Mouse (Mus musculus) embryonic facial prominence, embryonic 14.5 days (tissue): ENCODE data around the gene Traf3. TPM values are rescaled to one million over a fixed set of nuclear protein-coding genes. Genes with fewer than 3 reads are reported as not detected.
A peak's percentile ranks its signal among the peaks of the same experiment; 100 is the strongest.

Experiments used
- ATAC-seq: fragments of 200-750 bp; cut with Nextera tagmentation; 2 replicates; pipeline ENCODE4 v1.8.0; 2017; ENCODE audit warnings: low read depth, moderate number of reproducible peaks, moderate TSS enrichment
- DNase-seq: peaks from one replicate; pipeline ENCODE4 v3.0.0-alpha.2; 2015; ENCODE audit warnings: low spot score
- H3K27ac ChIP-seq: fragments of 300-500 bp; sonication (generic); replicated peaks from 2 replicates; pipeline ENCODE4 v1.5.1; 2014; ENCODE audit warnings: low read depth, mild to moderate bottlenecking, low read length, moderate library complexity
- H3K27me3 ChIP-seq: fragments of 300-500 bp; sonication (generic); replicated peaks from 2 replicates; pipeline ENCODE4 v1.6.1; 2014; ENCODE audit warnings: low read length; ENCODE audit not compliant: control insufficient read depth, insufficient read depth
- H3K36me3 ChIP-seq: fragments of 300-500 bp; sonication (generic); 2 replicates; pipeline ENCODE4 v1.6.1; 2014; ENCODE audit warnings: low read length, mixed read lengths; ENCODE audit not compliant: control insufficient read depth, insufficient read depth
- H3K4me1 ChIP-seq: fragments of 300-500 bp; sonication (generic); 2 replicates; pipeline ENCODE4 v1.6.1; 2014; ENCODE audit warnings: antibody characterized with exemption, low read length; ENCODE audit not compliant: control insufficient read depth, insufficient read depth
- H3K4me2 ChIP-seq: fragments of 300-500 bp; sonication (generic); 2 replicates; pipeline ENCODE4 v1.6.1; 2014; ENCODE audit warnings: low read depth, mild to moderate bottlenecking, low read length, moderate library complexity, mixed read lengths
- H3K4me3 ChIP-seq: fragments of 300-500 bp; sonication (generic); 2 replicates; pipeline ENCODE4 v1.5.1; 2014; ENCODE audit warnings: low read depth, mild to moderate bottlenecking, low read length
- H3K9ac ChIP-seq: fragments of 300-500 bp; sonication (generic); 2 replicates; pipeline ENCODE4 v1.6.1; 2014; ENCODE audit warnings: low read depth, mild to moderate bottlenecking, low read length, moderate library complexity, mixed read lengths
- H3K9me3 ChIP-seq: fragments of 300-500 bp; sonication (generic); 2 replicates; pipeline ENCODE4 v1.6.1; 2016; ENCODE audit warnings: low read length; ENCODE audit not compliant: control insufficient read depth
- WGBS: fragments of 180-500 bp; shearing (Covaris S2); extraction: QIAGEN DNeasy Blood & Tissue Kit; methylation state at CpG from one replicate; pipeline ENCODE4 v1.1.7; 2014; 5-methylcytosine and 5-hydroxymethylcytosine counted together
- polyA plus RNA-seq: library from polyadenylated mRNA; unstranded; fragments of >200 nt; fragmentation: Nextera tagmentation; extraction: Ambion mirVana; gene quantifications from 2 replicates; pipeline ENCODE4 v1.2.1, GENCODE M21; 2014

The Traf3 gene
- polyA plus RNA-seq, 1 experiment from 2014 or later: 13.4 TPM

- no peak overlapping the region for H3K9ac ChIP-seq
- no peak overlapping the region for H3K4me3 ChIP-seq
- no peak overlapping the region for H3K4me2 ChIP-seq
- DNase-seq (no peak), ATAC-seq (no peak)
- peaks cover 17% of the 10 kb centered on the region for H3K4me1 ChIP-seq
- H3K36me3 ChIP-seq: no peaks in the 10 kb centered on the region
- no peak overlapping the region for H3K27ac ChIP-seq
- WGBS: 76% methylated on average over 4 of the region's 4 CpGs
- no peaks in the 10 kb centered on the region for H3K27me3 ChIP-seq
- no peaks in the 10 kb centered on the region for H3K9me3 ChIP-seq
Observed at GRCm38 (mm10) chr12:111196548-111196947, 30.4 kb downstream of the Traf3 start.

GRCm38 (mm10) chr12:111203076-111203475 is 36.9 kb downstream of the Traf3 start:
- peak; percentile 40 for DNase-seq
- H3K36me3 ChIP-seq: no peaks in the 10 kb centered on the region
- no peak overlapping the region for H3K4me2 ChIP-seq
- H3K27ac ChIP-seq: no peak overlapping the region
- H3K9me3 ChIP-seq: no peaks in the 10 kb centered on the region
- H3K4me3 ChIP-seq: no peak overlapping the region
- H3K27me3 ChIP-seq: no peaks in the 10 kb centered on the region
- WGBS: 67% methylated on average over 10 of the region's 10 CpGs
- peaks cover 6% of the 10 kb centered on the region; the same call in 1 of the 2 replicates for H3K4me1 ChIP-seq
- ATAC-seq: no peak
- no peak overlapping the region for H3K9ac ChIP-seq

- Histone ChIP-seq H3K27ac (no peak overlapping the region), H3K9me3 (no peaks in the 10 kb centered on the region), H3K9ac (no peak overlapping the region), H3K4me1 (peaks cover 6% of the 10 kb centered on the region; the same call in 1 of the 2 replicates), H3K27me3 (no peaks in the 10 kb centered on the region), H3K4me3 (no peak overlapping the region), H3K36me3 (no peaks in the 10 kb centered on the region), H3K4me2 (no peak overlapping the region)
- DNase-seq: peak; percentile 32
- no peak for ATAC-seq
- 71% methylated on average over 3 of the region's 3 CpGs for WGBS
Observed at GRCm38 (mm10) chr12:111203945-111204344, 37.8 kb downstream of the Traf3 start.

GRCm38 (mm10) chr12:111207641-111208040 is 41.5 kb downstream of the Traf3 start:
- WGBS: 78% methylated on average over 3 of the region's 3 CpGs
- H3K9me3 ChIP-seq: no peaks in the 10 kb centered on the region
- no peak overlapping the region for H3K4me2 ChIP-seq
- ATAC-seq (no peak), DNase-seq (no peak)
- peaks cover 6% of the 10 kb centered on the region; the same call in 1 of the 2 replicates for H3K4me1 ChIP-seq
- no peaks in the 10 kb centered on the region for H3K27me3 ChIP-seq
- no peaks in the 10 kb centered on the region for H3K36me3 ChIP-seq
- H3K27ac ChIP-seq: no peak overlapping the region
- H3K4me3 ChIP-seq: no peak overlapping the region
- H3K9ac ChIP-seq: no peak overlapping the region

GRCm38 (mm10) chr12:111211729-111212128 is 45.6 kb downstream of the Traf3 start:
- no peak overlapping the region for H3K9ac ChIP-seq

GRCm38 (mm10) chr12:111218867-111219266 is 52.7 kb downstream of the Traf3 start:
- Histone ChIP-seq H3K9ac (no peak overlapping the region), H3K27me3 (no peaks in the 10 kb centered on the region), H3K4me3 (no peak overlapping the region), H3K9me3 (0 out of 2 replicates have a peak, but pooled peaks cover 7% of the 10 kb centered on the region), H3K36me3 (peaks cover 35% of the 10 kb centered on the region), H3K4me2 (no peak overlapping the region), H3K27ac (no peak overlapping the region), H3K4me1 (no peaks in the 10 kb centered on the region)
- 96% methylated on average over 6 of the region's 6 CpGs for WGBS
- DNase-seq: no peak
- no peak for ATAC-seq

More at GRCm38 (mm10) chr12:111211729-111212128, 45.6 kb downstream of the Traf3 start:
- H3K27ac ChIP-seq: no peak overlapping the region
- ATAC-seq (no peak), DNase-seq (no peak)
- no peaks in the 10 kb centered on the region for H3K36me3 ChIP-seq
- WGBS: 81% methylated on average over 5 of the region's 5 CpGs
- H3K4me2 ChIP-seq: no peak overlapping the region
- H3K27me3 ChIP-seq: no peaks in the 10 kb centered on the region
- H3K9me3 ChIP-seq: no peaks in the 10 kb centered on the region
- H3K4me1 ChIP-seq: no peaks in the 10 kb centered on the region
- H3K4me3 ChIP-seq: no peak overlapping the region

GRCm38 (mm10) chr12:111225197-111225780 is 59.1 kb downstream of the Traf3 start:
- H3K9ac ChIP-seq: no peak overlapping the region
- H3K4me1 ChIP-seq: peaks cover 4% of the 10 kb centered on the region; the same call in 1 of the 2 replicates
- WGBS: 40% methylated on average over 10 of the region's 10 CpGs

GRCm38 (mm10) chr12:111227410-111227809 is 61.2 kb downstream of the Traf3 start:
- H3K9me3 ChIP-seq: no peaks in the 10 kb centered on the region
- no peak overlapping the region for H3K4me3 ChIP-seq
- DNase-seq (no peak), ATAC-seq (no peak)
- no peaks in the 10 kb centered on the region for H3K27me3 ChIP-seq
- peaks cover 12% of the 10 kb centered on the region for H3K36me3 ChIP-seq
- H3K9ac ChIP-seq: no peak overlapping the region
- WGBS: 69% methylated on average over 4 of the region's 4 CpGs
- no peak overlapping the region for H3K4me2 ChIP-seq
- peaks cover 4% of the 10 kb centered on the region; the same call in 1 of the 2 replicates for H3K4me1 ChIP-seq
- no peak overlapping the region for H3K27ac ChIP-seq

More at GRCm38 (mm10) chr12:111225197-111225780, 59.1 kb downstream of the Traf3 start:
- Histone ChIP-seq H3K9me3 (0 out of 2 replicates have a peak, but pooled peaks cover 7% of the 10 kb centered on the region), H3K4me2 (no peak overlapping the region), H3K4me3 (no peak overlapping the region), H3K36me3 (peaks cover 30% of the 10 kb centered on the region), H3K27me3 (no peaks in the 10 kb centered on the region), H3K27ac (peak overlapping the region; percentile 30)
- DNase-seq (peak; percentile 58), ATAC-seq (peak; percentile 79)

- no peak for ATAC-seq
- WGBS: 96% methylated on average over 5 of the region's 5 CpGs
- Histone ChIP-seq H3K9ac (no peak overlapping the region), H3K4me2 (no peak overlapping the region), H3K4me3 (no peak overlapping the region), H3K27me3 (no peaks in the 10 kb centered on the region), H3K9me3 (no peaks in the 10 kb centered on the region), H3K4me1 (peaks cover 4% of the 10 kb centered on the region; the same call in 1 of the 2 replicates), H3K27ac (no peak overlapping the region), H3K36me3 (peaks cover 4% of the 10 kb centered on the region; the same call in 1 of the 2 replicates)
- DNase-seq: no peak
Observed at GRCm38 (mm10) chr12:111228488-111228887, 62.3 kb downstream of the Traf3 start.
